Mouse (Mus musculus): ENCODE measurements at regions not wholly inside any gene's neighbourhood (a gene's known extent, or its start where the extent isn't known, plus 50 kb on each side); places are given as distances from the start of the nearest gene placed in this dataset.

GRCm38 (mm10) chr3:118418981-118419380 is 142.9 kb upstream of the Dpyd start:
- Histone ChIP-seq H3K4me1 (replicated peaks; ENCODE audit: control insufficient read depth, insufficient read depth, low read length) (no peaks in the 10 kb centered on the region), H3K4me3 (replicated peaks; ENCODE audit: low read length) (no peak overlapping the region), H3K9me3 (ENCODE audit: control insufficient read depth, low read length) (no peaks in the 10 kb centered on the region), H3K27ac (no peak overlapping the region), H3K4me2 (replicated peaks) (no peak overlapping the region), H3K36me3 (replicated peaks; ENCODE audit: control insufficient read depth, insufficient read depth) (no peaks in the 10 kb centered on the region), H3K9ac (no peak overlapping the region), H3K27me3 (ENCODE audit: control insufficient read depth, insufficient read depth, low read length) (no peaks in the 10 kb centered on the region)
- WGBS: 84% methylated on average over 3 of the region's 3 CpGs
- DNase-seq (ENCODE audit: low spot score) (no peak), ATAC-seq (ENCODE audit: low FRiP score) (no peak)

- no peak for DNase-seq (ENCODE audit: low spot score)
- H3K4me1 ChIP-seq (replicated peaks; ENCODE audit: control insufficient read depth, insufficient read depth, low read length): 0 out of 2 replicates have a peak, but pooled peaks cover 7% of the 10 kb centered on the region
- no peak for ATAC-seq (ENCODE audit: low FRiP score)
- H3K9me3 ChIP-seq (ENCODE audit: control insufficient read depth, low read length): no peaks in the 10 kb centered on the region
- H3K9ac ChIP-seq: no peak overlapping the region
- H3K4me2 ChIP-seq (replicated peaks): no peak overlapping the region
- no peaks in the 10 kb centered on the region for H3K36me3 ChIP-seq (replicated peaks; ENCODE audit: control insufficient read depth, insufficient read depth)
- 42% methylated on average over 3 of the region's 3 CpGs for WGBS
- H3K4me3 ChIP-seq (replicated peaks; ENCODE audit: low read length): no peak overlapping the region
- H3K27me3 ChIP-seq (ENCODE audit: control insufficient read depth, insufficient read depth, low read length): no peaks in the 10 kb centered on the region
- no peak overlapping the region for H3K27ac ChIP-seq
Measured at GRCm38 (mm10) chr3:118421701-118422100, 140.2 kb upstream of the Dpyd start.

DNA sequence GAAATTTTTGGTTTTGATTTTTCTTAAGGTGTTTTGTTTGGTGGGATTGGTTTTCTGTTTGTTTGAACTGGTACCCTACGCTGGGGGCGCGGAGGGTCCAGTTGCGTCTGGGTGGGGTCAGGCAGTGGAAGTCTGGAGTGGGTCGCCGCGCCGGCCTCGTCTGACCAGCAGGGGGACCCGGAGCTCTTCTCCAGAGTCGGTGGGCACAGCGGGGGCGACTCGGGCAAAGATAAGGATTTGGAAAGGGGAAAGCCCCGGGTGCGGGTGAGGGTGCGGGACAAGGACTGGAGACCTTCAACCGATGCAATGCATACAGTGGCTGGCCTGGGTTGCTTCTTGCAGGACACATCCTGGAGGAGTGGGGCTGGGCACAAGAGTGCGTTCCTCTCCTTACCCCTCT is 136.2 kb upstream of the Dpyd start:
- Histone ChIP-seq H3K4me2 (replicated peaks) (peak overlapping the region; percentile 53), H3K4me1 (replicated peaks; ENCODE audit: control insufficient read depth, insufficient read depth, low read length) (0 out of 2 replicates have a peak, but pooled peaks cover 7% of the 10 kb centered on the region), H3K27ac (no peak overlapping the region), H3K9me3 (ENCODE audit: control insufficient read depth, low read length) (no peaks in the 10 kb centered on the region), H3K4me3 (replicated peaks; ENCODE audit: low read length) (peak overlapping the region; percentile 19), H3K36me3 (replicated peaks; ENCODE audit: control insufficient read depth, insufficient read depth) (no peaks in the 10 kb centered on the region), H3K27me3 (ENCODE audit: control insufficient read depth, insufficient read depth, low read length) (no peaks in the 10 kb centered on the region), H3K9ac (peak overlapping the region; percentile 5; the same call in 1 of the 2 replicates)
- DNase-seq (ENCODE audit: low spot score): peak; percentile 44
- 3% methylated on average over 19 of the region's 19 CpGs for WGBS
- ATAC-seq (ENCODE audit: low FRiP score): no peak; the same call in 1 of the 2 replicates

DNA sequence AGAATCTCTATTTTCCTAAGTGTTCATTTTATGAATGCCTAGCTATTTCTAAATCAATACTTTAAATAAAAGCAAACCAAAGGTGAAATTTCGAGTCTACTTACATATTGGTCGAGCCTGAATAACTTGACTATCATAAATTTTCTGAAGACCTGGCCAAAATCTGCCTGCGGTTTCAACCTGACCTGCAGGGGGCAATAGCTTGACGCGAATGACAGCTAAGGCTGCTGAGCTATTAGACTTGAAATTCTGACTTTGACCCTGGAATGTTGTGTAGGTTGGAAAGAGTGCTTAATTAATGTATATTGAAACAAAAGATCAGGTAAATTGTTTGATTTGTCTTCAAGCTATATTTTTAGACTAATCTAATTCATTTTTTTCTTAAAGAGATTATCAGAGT is 133.4 kb upstream of the Dpyd start:
- no peaks in the 10 kb centered on the region for H3K9me3 ChIP-seq (ENCODE audit: control insufficient read depth, low read length)

GRCm38 (mm10) chr3:118429825-118430630 is 131.9 kb upstream of the Dpyd start:
- peaks cover 12% of the 10 kb centered on the region; the same call in 1 of the 2 replicates for H3K4me1 ChIP-seq (replicated peaks; ENCODE audit: control insufficient read depth, insufficient read depth, low read length)
- peaks cover 7% of the 10 kb centered on the region; the same call in 1 of the 2 replicates for H3K27me3 ChIP-seq (ENCODE audit: control insufficient read depth, insufficient read depth, low read length)
- peak overlapping the region; percentile 87 for H3K27ac ChIP-seq
- 2% methylated on average over 29 of the region's 29 CpGs for WGBS
- H3K9me3 ChIP-seq (ENCODE audit: control insufficient read depth, low read length): no peaks in the 10 kb centered on the region
- ATAC-seq (ENCODE audit: low FRiP score): peak; percentile 67; the same call in 1 of the 2 replicates
- DNase-seq (ENCODE audit: low spot score): peak; percentile 61
- peak overlapping the region; percentile 91 for H3K4me2 ChIP-seq (replicated peaks)
- H3K36me3 ChIP-seq (replicated peaks; ENCODE audit: control insufficient read depth, insufficient read depth): no peaks in the 10 kb centered on the region
- H3K9ac ChIP-seq: peak overlapping the region; percentile 72
- peak overlapping the region; percentile 41 for H3K4me3 ChIP-seq (replicated peaks; ENCODE audit: low read length)

More for the DNA sequence above, 133.4 kb upstream of the Dpyd start:
- DNase-seq (ENCODE audit: low spot score) (peak; percentile 87), ATAC-seq (ENCODE audit: low FRiP score) (no peak)
- Histone ChIP-seq H3K4me3 (replicated peaks; ENCODE audit: low read length) (no peak overlapping the region), H3K27me3 (ENCODE audit: control insufficient read depth, insufficient read depth, low read length) (peaks cover 7% of the 10 kb centered on the region; the same call in 1 of the 2 replicates), H3K9ac (no peak overlapping the region), H3K4me1 (replicated peaks; ENCODE audit: control insufficient read depth, insufficient read depth, low read length) (0 out of 2 replicates have a peak, but pooled peaks cover 7% of the 10 kb centered on the region), H3K27ac (no peak overlapping the region), H3K36me3 (replicated peaks; ENCODE audit: control insufficient read depth, insufficient read depth) (no peaks in the 10 kb centered on the region), H3K4me2 (replicated peaks) (no peak overlapping the region)
- 3% methylated on average over 5 of the region's 5 CpGs for WGBS

GRCm38 (mm10) chr3:118430631-118430906 is 131.4 kb upstream of the Dpyd start:
- DNase-seq (ENCODE audit: low spot score) (peak; percentile 56), ATAC-seq (ENCODE audit: low FRiP score) (peak; percentile 49; the same call in 1 of the 2 replicates)
- Histone ChIP-seq H3K27me3 (ENCODE audit: control insufficient read depth, insufficient read depth, low read length) (peaks cover 7% of the 10 kb centered on the region; the same call in 1 of the 2 replicates), H3K36me3 (replicated peaks; ENCODE audit: control insufficient read depth, insufficient read depth) (no peaks in the 10 kb centered on the region), H3K27ac (peak overlapping the region; percentile 87), H3K9ac (peak overlapping the region; percentile 72), H3K4me3 (replicated peaks; ENCODE audit: low read length) (peak overlapping the region; percentile 41), H3K4me1 (replicated peaks; ENCODE audit: control insufficient read depth, insufficient read depth, low read length) (peaks cover 12% of the 10 kb centered on the region; the same call in 1 of the 2 replicates), H3K4me2 (replicated peaks) (peak overlapping the region; percentile 91), H3K9me3 (ENCODE audit: control insufficient read depth, low read length) (no peaks in the 10 kb centered on the region)
- 0% methylated on average over 7 of the region's 7 CpGs for WGBS

- Histone ChIP-seq H3K9ac (peak overlapping the region; percentile 72), H3K4me3 (replicated peaks; ENCODE audit: low read length) (peak overlapping the region; percentile 41), H3K36me3 (replicated peaks; ENCODE audit: control insufficient read depth, insufficient read depth) (no peaks in the 10 kb centered on the region), H3K27ac (peak overlapping the region; percentile 87), H3K4me2 (replicated peaks) (peak overlapping the region; percentile 91), H3K9me3 (ENCODE audit: control insufficient read depth, low read length) (no peaks in the 10 kb centered on the region), H3K27me3 (ENCODE audit: control insufficient read depth, insufficient read depth, low read length) (peaks cover 7% of the 10 kb centered on the region; the same call in 1 of the 2 replicates), H3K4me1 (replicated peaks; ENCODE audit: control insufficient read depth, insufficient read depth, low read length) (peaks cover 7% of the 10 kb centered on the region; the same call in 1 of the 2 replicates)
- under 1% methylated on average over 22 of the region's 22 CpGs for WGBS
- ATAC-seq (ENCODE audit: low FRiP score) (peak; percentile 59; the same call in 1 of the 2 replicates), DNase-seq (ENCODE audit: low spot score) (peak; percentile 79)
Measured at GRCm38 (mm10) chr3:118431031-118431723, 130.8 kb upstream of the Dpyd start.

DNA sequence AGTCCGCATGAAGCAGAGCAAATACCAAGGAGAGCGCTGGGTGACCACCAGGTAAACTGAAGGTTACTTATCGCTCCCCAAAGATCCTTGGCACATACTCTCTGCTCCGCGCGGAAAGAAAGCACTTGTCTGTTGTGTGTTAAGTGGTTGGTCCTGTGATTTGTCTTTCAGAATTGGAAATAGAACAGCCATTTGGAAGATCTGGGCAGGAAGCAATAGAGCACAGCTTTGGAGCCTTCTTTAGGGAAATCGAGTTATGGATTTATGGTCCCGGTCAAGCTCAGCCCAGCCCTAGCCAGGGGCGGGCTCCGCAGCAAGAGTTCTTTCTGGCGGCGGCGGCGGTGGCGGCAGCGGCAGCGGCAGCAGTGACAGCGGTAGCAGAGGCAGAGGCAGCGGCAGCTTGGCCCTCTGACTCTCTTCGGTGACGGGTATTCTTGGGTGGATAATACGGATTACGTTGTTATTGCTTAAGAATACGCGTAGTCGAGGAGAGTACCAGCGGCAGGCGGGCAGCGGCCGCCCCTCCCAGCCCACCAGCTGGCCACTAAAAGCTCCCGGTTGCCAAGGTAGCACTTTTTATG is 128.4 kb upstream of the Dpyd start:
- H3K4me3 ChIP-seq (replicated peaks; ENCODE audit: low read length): peak overlapping the region; percentile 41

DNA sequence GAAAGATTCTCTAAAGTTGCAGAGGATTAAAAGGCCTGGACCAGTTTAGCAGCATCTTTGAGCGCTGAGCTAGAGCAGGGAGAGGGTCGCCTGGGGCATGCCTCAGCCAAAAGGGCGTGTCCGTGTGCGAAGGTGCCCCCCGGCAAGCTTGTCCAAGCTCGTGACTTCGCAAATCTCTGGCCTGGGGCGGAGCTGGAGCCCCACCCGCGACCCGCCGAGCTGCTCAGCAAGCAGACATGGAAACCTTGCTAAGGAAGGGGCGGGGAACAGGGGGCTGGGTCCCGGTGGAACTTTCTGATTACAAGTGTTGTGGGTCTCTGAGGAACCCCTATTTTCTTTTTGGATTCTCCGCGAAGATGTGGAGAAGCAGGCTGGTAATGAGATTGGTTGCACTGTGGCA is 127.6 kb upstream of the Dpyd start:
- Histone ChIP-seq H3K4me2 (replicated peaks) (peak overlapping the region; percentile 91), H3K9me3 (ENCODE audit: control insufficient read depth, low read length) (no peaks in the 10 kb centered on the region), H3K27ac (peak overlapping the region; percentile 87), H3K4me3 (replicated peaks; ENCODE audit: low read length) (peak overlapping the region; percentile 41), H3K4me1 (replicated peaks; ENCODE audit: control insufficient read depth, insufficient read depth, low read length) (peaks cover 5% of the 10 kb centered on the region; the same call in 1 of the 2 replicates), H3K36me3 (replicated peaks; ENCODE audit: control insufficient read depth, insufficient read depth) (no peaks in the 10 kb centered on the region), H3K27me3 (ENCODE audit: control insufficient read depth, insufficient read depth, low read length) (peaks cover 7% of the 10 kb centered on the region; the same call in 1 of the 2 replicates), H3K9ac (peak overlapping the region; percentile 72)
- no peak; the same call in 1 of the 2 replicates for ATAC-seq (ENCODE audit: low FRiP score)
- 0% methylated on average over 17 of the region's 17 CpGs for WGBS
- peak; percentile 37 for DNase-seq (ENCODE audit: low spot score)

More for the DNA sequence above, 128.4 kb upstream of the Dpyd start:
- Histone ChIP-seq H3K4me1 (replicated peaks; ENCODE audit: control insufficient read depth, insufficient read depth, low read length) (peaks cover 5% of the 10 kb centered on the region; the same call in 1 of the 2 replicates), H3K4me2 (replicated peaks) (peak overlapping the region; percentile 91), H3K27me3 (ENCODE audit: control insufficient read depth, insufficient read depth, low read length) (peaks cover 7% of the 10 kb centered on the region; the same call in 1 of the 2 replicates), H3K9me3 (ENCODE audit: control insufficient read depth, low read length) (no peaks in the 10 kb centered on the region), H3K36me3 (replicated peaks; ENCODE audit: control insufficient read depth, insufficient read depth) (no peaks in the 10 kb centered on the region), H3K27ac (peak overlapping the region; percentile 87), H3K9ac (peak overlapping the region; percentile 72)
- DNase-seq (ENCODE audit: low spot score): peak; percentile 55
- under 1% methylated on average over 31 of the region's 31 CpGs for WGBS
- ATAC-seq (ENCODE audit: low FRiP score): peak; percentile 15; the same call in 1 of the 2 replicates
